Mouse (Mus musculus) layer of hippocampus, adult 8-10 months (tissue): ENCODE results near the gene Snx11. TPM values are rescaled to one million over a fixed set of nuclear protein-coding genes. Genes with fewer than 3 reads are reported as not detected.
"Not testable (repeated sequence)": the region's sequence is repeated elsewhere in the genome, so short reads cannot be mapped to it uniquely, and the experiment has no call there.

Experiments
- DNase-seq, 2 experiments: peaks; one replicate each; pipeline ENCODE4 v3.0.0; 2022; ENCODE audit warnings: low spot score in 2 of 2
- total RNA-seq, 4 experiments: library from RNA; stranded (reverse); gene quantifications; 2 replicates each; pipeline ENCODE4 v1.2.4; 2022

The Snx11 gene
- 10 to 100 TPM; 43.8 to 60.8 (median 54.1) TPM for total RNA-seq

GRCm38 (mm10) chr11:96776968-96777962 lies at the start of gene Snx11:
Snx11 (minus strand) TSS chr11:96777559.
- peak; percentile 99 for DNase-seq

GRCm38 (mm10) chr11:96826481-96826880 lies 49.1 kb upstream of the Snx11 start:
- DNase-seq = no peak

GRCm38 (mm10) chr11:96824783-96825495 lies 47.6 kb upstream of the Snx11 start:
- no peak for DNase-seq

GRCm38 (mm10) chr11:96823880-96824782 lies 46.8 kb upstream of the Snx11 start:
- DNase-seq = peak; percentile 81 to 83

GRCm38 (mm10) chr11:96823471-96823837 lies 46.1 kb upstream of the Snx11 start:
- no peak for DNase-seq

- no peak for DNase-seq
Observed at GRCm38 (mm10) chr11:96822675-96823470, 45.5 kb upstream of the Snx11 start.

GRCm38 (mm10) chr11:96821956-96822355 lies 44.6 kb upstream of the Snx11 start:
- no peak for DNase-seq

GRCm38 (mm10) chr11:96818128-96818710 lies 40.9 kb upstream of the Snx11 start:
- DNase-seq = no peak

GRCm38 (mm10) chr11:96816979-96817378 lies 39.6 kb upstream of the Snx11 start:
- DNase-seq = no peak

- DNase-seq = no peak
Observed at GRCm38 (mm10) chr11:96816494-96816893, 39.1 kb upstream of the Snx11 start.

GRCm38 (mm10) chr11:96815895-96816294 lies 38.5 kb upstream of the Snx11 start:
- no peak for DNase-seq

- no peak for DNase-seq
Observed at GRCm38 (mm10) chr11:96814443-96814842, 37.1 kb upstream of the Snx11 start.

GRCm38 (mm10) chr11:96813920-96814319 lies 36.6 kb upstream of the Snx11 start:
- no peak for DNase-seq

GRCm38 (mm10) chr11:96813455-96813854 lies 36.1 kb upstream of the Snx11 start:
- no peak for DNase-seq

- not testable (repeated sequence) for DNase-seq
Observed at GRCm38 (mm10) chr11:96811188-96811587, 33.8 kb upstream of the Snx11 start.

GRCm38 (mm10) chr11:96809562-96810235 lies 32.3 kb upstream of the Snx11 start:
- no peak for DNase-seq

- DNase-seq = no peak
Observed at GRCm38 (mm10) chr11:96808066-96808465, 30.7 kb upstream of the Snx11 start.

- DNase-seq = no peak
Observed at GRCm38 (mm10) chr11:96805606-96806005, 28.2 kb upstream of the Snx11 start.

GRCm38 (mm10) chr11:96799511-96799910 lies 22.2 kb upstream of the Snx11 start:
- DNase-seq = no peak
